In genomic region chr2:125123477-125123852, GRCm38 (mm10) we compare ENCODE assay signal across 8 mouse cellular contexts. TPM values are rescaled to one million over a fixed set of nuclear protein-coding genes. Genes with fewer than 3 reads are reported as not detected.
A peak's percentile ranks its signal among the peaks of the same experiment; 100 is the strongest.
DNase-seq lines count a peak whose midpoint lies in the region; ATAC-seq and TF ChIP-seq lines count a peak whose summit lies in the region.

TSS of gene Myef2 (minus strand) at chr2:125123661.

- intact Hi-C loops in gastrocnemius, adult 2 months (cut with DNase I), result no loop called here
- intact Hi-C loops in left cerebral cortex, postnatal 14 days (cut with DNase I), result no loop called here

- H3K4me3 ChIP-seq in gastrocnemius, adult 2 months, result peak within 1 kb of the TSS; percentile 78
- H3K4me3 ChIP-seq in hindbrain, postnatal 0 days (ENCODE audit: low read length), result peak within 1 kb of the TSS; percentile 59

- H3K9ac ChIP-seq in hindbrain, postnatal 0 days (replicated peaks; ENCODE audit: low read length), result peak within 1 kb of the TSS; percentile 93

- no peaks in the 10 kb centered on the region for H3K36me3 ChIP-seq in hindbrain, postnatal 0 days (ENCODE audit: insufficient read depth, low read length)

- DNase-seq in cerebellum, postnatal 4 days (ENCODE audit: low spot score in 2 of 2), result peak; percentile 79 to 91
- DNase-seq in gastrocnemius, adult 2 months, result peak; percentile 86
- DNase-seq in hindbrain, postnatal 0 days (ENCODE audit: low spot score), result peak; percentile 93
- peak; percentile 68 to 84 for DNase-seq in left cerebral cortex, postnatal 14 days (ENCODE audit: low spot score in 2 of 2)
- DNase-seq in right cerebral cortex, postnatal 14 days, result peak; percentile 91
- DNase-seq in urinary bladder, postnatal 25 days (ENCODE audit: low spot score), result peak; percentile 82

- H3K27me3 ChIP-seq in hindbrain, postnatal 0 days (ENCODE audit: insufficient read depth, low read length), result no peaks in the 10 kb centered on the region

- H3K4me1 ChIP-seq in hindbrain, postnatal 0 days (ENCODE audit: insufficient read depth, low read length), result 0 out of 2 replicates have a peak, but pooled peaks cover 9% of the 10 kb centered on the region

- H3K4me2 ChIP-seq in hindbrain, postnatal 0 days (ENCODE audit: low read depth, low read length), result peak within 1 kb of the TSS; percentile 70

- TF ChIP-seq CTCF in gastrocnemius, adult 2 months (IDR thresholded peaks at IDR 0.05), result no peak
- no peak for TF ChIP-seq CTCF in hindbrain, postnatal 0 days (IDR thresholded peaks at IDR 0.05; ENCODE audit: low read depth)

- WGBS in hindbrain, postnatal 0 days, result under 1% methylated on average over 28 of the region's 48 CpGs

- H3K27ac ChIP-seq in gastrocnemius, adult 2 months, result peak within 1 kb of the TSS; percentile 73
- H3K27ac ChIP-seq in hindbrain, postnatal 0 days, result peak within 1 kb of the TSS; percentile 97

- no peaks in the 10 kb centered on the region for H3K9me3 ChIP-seq in hindbrain, postnatal 0 days (ENCODE audit: low read length)

- ATAC-seq in activated CD4-positive, CD25-positive, alpha-beta regulatory T cell, adult 4 months, result peak; percentile 89
- peak; percentile 91 for ATAC-seq in hindbrain, postnatal 0 days
- ATAC-seq in megakaryocyte-erythroid progenitor cell, adult 5-6 weeks (replicated peaks; ENCODE audit: low FRiP score, low TSS enrichment, poor library complexity, severe bottlenecking), result peak; percentile 78

RNA-seq across cellular contexts. Expression of gene Myef2, which starts in this region (rescaled TPM):
- polyA plus RNA-seq in activated CD4-positive, CD25-positive, alpha-beta regulatory T cell, adult 4 months (2017; shearing (Covaris generic)), result 10 to 100 TPM; 35.9 to 38.4 TPM
- total RNA-seq in gastrocnemius, adult 2 months (2021), result 1 to 10 TPM; 2.8 to 3.0 TPM
- 52.7 and 54.4 TPM in 2 replicates for total RNA-seq in hindbrain, postnatal 0 days (2014; rRNA removed)
- polyA plus RNA-seq in hindbrain, postnatal 0 days (2015; fragmentation: Nextera tagmentation; extraction: Ambion mirVana), result 153 and 161 TPM in 2 replicates
- 10 to 100 TPM; 96.5 to 98.4 TPM for total RNA-seq in left cerebral cortex, postnatal 14 days (2021)
- 37.6 and 45.8 TPM in 2 replicates for total RNA-seq in megakaryocyte-erythroid progenitor cell, adult 5-6 weeks (2014; fragmentation: Nextera tagmentation)
- 85.6 and 86.1 TPM in 2 replicates for total RNA-seq in megakaryocyte-erythroid progenitor cell, adult 5-6 weeks (2017)

Comparison
In these comparisons a context has a peak if more than half of its experiments do, and no peak if none do; other contexts are left out.
1. Peak in every context shown above with its lines: DNase-seq, ATAC-seq, H3K4me3 ChIP-seq and H3K27ac ChIP-seq.
2. RNA of gene Myef2 (total RNA-seq): 96.5 to 98.4 TPM in left cerebral cortex, postnatal 14 days, 37.6 to 86.1 TPM in megakaryocyte-erythroid progenitor cell, adult 5-6 weeks and 52.7 to 54.4 TPM in hindbrain, postnatal 0 days; 2.8 to 3.0 TPM in gastrocnemius, adult 2 months; every median in the first group is over 4 times any median in the second.